Mouse (Mus musculus) myocyte (in vitro differentiated cells): ENCODE measurements around the gene Saysd1. TPM values are rescaled to one million over a fixed set of nuclear protein-coding genes. Genes with fewer than 3 reads are reported as not detected.

ENCODE experiments used
- H3K27me3 ChIP-seq: one replicate; pipeline ENCODE4 v1.6.1; 2011; ENCODE audit not compliant: control insufficient read depth, insufficient read depth, insufficient read length
- H3K36me3 ChIP-seq: one replicate; pipeline ENCODE4 v1.6.1; 2011; ENCODE audit not compliant: control insufficient read depth, insufficient read depth
- H3K4me2 ChIP-seq: one replicate; pipeline ENCODE4 v1.6.1; 2011; ENCODE audit warnings: low read depth, control low read depth
- H3K4me3 ChIP-seq: one replicate; pipeline ENCODE4 v1.5.1; 2011; ENCODE audit warnings: mild to moderate bottlenecking, control low read depth, moderate library complexity
- H3K79me2 ChIP-seq: one replicate; pipeline ENCODE4 v1.6.1; 2011; ENCODE audit not compliant: control insufficient read depth, insufficient read depth
- H3ac ChIP-seq: one replicate; pipeline ENCODE4 v1.6.1; 2011; ENCODE audit not compliant: control insufficient read depth, insufficient read length
- CEBPB ChIP-seq: IDR thresholded peaks from 2 replicates; pipeline ENCODE4 v1.6.1; 2011; ENCODE audit warnings: mild to moderate bottlenecking, moderate library complexity; ENCODE audit not compliant: poor library complexity, insufficient read depth, severe bottlenecking
- E2F4 ChIP-seq: IDR thresholded peaks from one replicate; pipeline ENCODE4 v1.6.1; 2011; ENCODE audit warnings: mild to moderate bottlenecking, control low read depth, moderate library complexity; ENCODE audit not compliant: insufficient read depth
- MAX ChIP-seq: IDR thresholded peaks from one replicate; pipeline ENCODE4 v1.6.1; 2011; ENCODE audit warnings: low read depth, mild to moderate bottlenecking, control low read depth
- MYOD1 ChIP-seq, 3 experiments: IDR thresholded peaks; one replicate each; pipeline ENCODE4 v1.6.1; 2011; ENCODE audit warnings: control low read depth in 2 of 3, low read depth in 2 of 3, mild to moderate bottlenecking in 2 of 3, moderate library complexity in 1 of 3; ENCODE audit not compliant: insufficient read length in 2 of 3, control insufficient read depth in 1 of 3
- MYOG ChIP-seq, 3 experiments: IDR thresholded peaks; one replicate each; pipeline ENCODE4 v1.6.1; 2011; ENCODE audit warnings: control low read depth in 2 of 3, low read depth in 2 of 3, mild to moderate bottlenecking in 2 of 3; ENCODE audit not compliant: insufficient read length in 2 of 3, control insufficient read depth in 1 of 3, insufficient read depth in 1 of 3
- POLR2A ChIP-seq: IDR thresholded peaks from one replicate; pipeline ENCODE4 v1.6.1; 2011; ENCODE audit warnings: low read depth, mild to moderate bottlenecking, control low read depth, moderate library complexity; ENCODE audit not compliant: insufficient read length
- POLR2AphosphoS2 ChIP-seq: IDR thresholded peaks from one replicate; pipeline ENCODE4 v1.6.1; 2011; ENCODE audit warnings: low read depth, control low read depth; ENCODE audit not compliant: insufficient read length
- REST ChIP-seq: IDR thresholded peaks from one replicate; pipeline ENCODE4 v1.6.1; 2011; ENCODE audit warnings: mild to moderate bottlenecking, control low read depth, moderate library complexity; ENCODE audit not compliant: insufficient read depth, insufficient read length
- SRF ChIP-seq: IDR thresholded peaks from one replicate; pipeline ENCODE4 v1.6.1; 2011; ENCODE audit warnings: low read depth; ENCODE audit not compliant: control insufficient read depth, insufficient read length
- TCF12 ChIP-seq: IDR thresholded peaks from one replicate; pipeline ENCODE4 v1.6.1; 2011; ENCODE audit warnings: mild to moderate bottlenecking, control low read depth; ENCODE audit not compliant: poor library complexity, insufficient read depth, severe bottlenecking
- TCF3 ChIP-seq: IDR thresholded peaks from one replicate; pipeline ENCODE4 v1.6.1; 2011; ENCODE audit warnings: low read depth, control low read depth; ENCODE audit not compliant: insufficient read length
- USF1 ChIP-seq: IDR thresholded peaks from one replicate; pipeline ENCODE4 v1.6.1; 2011; ENCODE audit warnings: low read depth, mild to moderate bottlenecking, control low read depth, moderate library complexity
- polyA plus RNA-seq: library from polyadenylated mRNA; unstranded; fragments of >200 nt; fragmentation: generic; extraction: Trizol; gene quantifications from one replicate; pipeline ENCODE4 v1.2.1, GENCODE M21; 2012; ENCODE audit warnings: missing spikeins

Gene Saysd1
- polyA plus RNA-seq, 1 experiment = 10.5 TPM

DNA sequence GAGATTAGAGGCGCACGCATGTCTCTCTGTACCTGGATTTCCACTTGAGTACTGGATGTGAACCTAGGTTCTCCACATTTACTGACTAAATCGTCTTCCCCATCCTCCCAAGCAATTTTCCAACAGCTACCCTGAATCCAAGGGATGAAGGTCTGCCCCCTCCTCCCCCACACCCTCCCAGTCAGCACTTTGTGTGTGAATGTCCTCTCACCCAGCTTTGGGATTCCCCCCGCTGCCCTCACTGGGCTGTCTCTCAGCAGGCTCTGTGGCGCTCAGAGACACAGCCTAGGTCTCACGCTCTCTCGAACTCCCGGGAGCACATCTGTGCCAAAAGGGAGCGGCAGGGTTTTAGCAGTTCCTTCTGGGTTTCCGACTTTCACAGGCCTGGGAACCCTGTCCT is 17.4 kb upstream of the Saysd1 start:
- H3K4me3 ChIP-seq = no peak overlapping the region
- H3K4me2 ChIP-seq = peak overlapping the region; percentile 28
- peaks cover 32% of the 10 kb centered on the region for H3K79me2 ChIP-seq
- H3K27me3 ChIP-seq = no peaks in the 10 kb centered on the region
- TF ChIP-seq E2F4 (no peak), TCF3 (no peak), SRF (no peak), MYOG (IDR thresholded peaks at IDR 0.05; ENCODE audit: control insufficient read depth in 1 of 3, insufficient read depth in 1 of 3, insufficient read length in 2 of 3, low read depth in 2 of 3) (no peak)
- H3K36me3 ChIP-seq = no peaks in the 10 kb centered on the region
- no peak overlapping the region for H3ac ChIP-seq

- Histone ChIP-seq H3K4me2 (peak overlapping the region; percentile 28), H3K27me3 (no peaks in the 10 kb centered on the region), H3ac (no peak overlapping the region), H3K36me3 (no peaks in the 10 kb centered on the region), H3K4me3 (no peak overlapping the region), H3K79me2 (peaks cover 28% of the 10 kb centered on the region)
- TF ChIP-seq E2F4 (no peak), MAX (no peak), MYOG (IDR thresholded peaks at IDR 0.05; ENCODE audit: control insufficient read depth in 1 of 3, insufficient read depth in 1 of 3, insufficient read length in 2 of 3, low read depth in 2 of 3) (no peak), USF1 (peak; percentile 87)
Measured at GRCm38 (mm10) chr14:20154937-20155336, 16.6 kb upstream of the Saysd1 start.

GRCm38 (mm10) chr14:20154245-20154644 is 15.9 kb upstream of the Saysd1 start:
- no peaks in the 10 kb centered on the region for H3K36me3 ChIP-seq
- H3K4me2 ChIP-seq = no peak overlapping the region
- H3K4me3 ChIP-seq = no peak overlapping the region
- peaks cover 28% of the 10 kb centered on the region for H3K79me2 ChIP-seq
- no peak overlapping the region for H3ac ChIP-seq
- H3K27me3 ChIP-seq = no peaks in the 10 kb centered on the region
- TF ChIP-seq TCF12 (no peak), CEBPB (no peak), USF1 (no peak), MYOG (IDR thresholded peaks at IDR 0.05; ENCODE audit: control insufficient read depth in 1 of 3, insufficient read depth in 1 of 3, insufficient read length in 2 of 3, low read depth in 2 of 3) (no peak), SRF (no peak), TCF3 (no peak), POLR2A (no peak), MAX (no peak), E2F4 (no peak), REST (no peak), POLR2AphosphoS2 (no peak), MYOD1 (IDR thresholded peaks at IDR 0.05; ENCODE audit: control insufficient read depth in 1 of 3, insufficient read length in 2 of 3, low read depth in 2 of 3) (no peak)

GRCm38 (mm10) chr14:20149127-20150080 is 11.1 kb upstream of the Saysd1 start:
- Histone ChIP-seq H3K4me2 (no peak overlapping the region), H3ac (no peak overlapping the region), H3K4me3 (no peak overlapping the region), H3K27me3 (no peaks in the 10 kb centered on the region), H3K79me2 (peaks cover 25% of the 10 kb centered on the region), H3K36me3 (peaks cover 9% of the 10 kb centered on the region)
- TF ChIP-seq POLR2A (no peak), USF1 (no peak), SRF (no peak), REST (no peak)

DNA sequence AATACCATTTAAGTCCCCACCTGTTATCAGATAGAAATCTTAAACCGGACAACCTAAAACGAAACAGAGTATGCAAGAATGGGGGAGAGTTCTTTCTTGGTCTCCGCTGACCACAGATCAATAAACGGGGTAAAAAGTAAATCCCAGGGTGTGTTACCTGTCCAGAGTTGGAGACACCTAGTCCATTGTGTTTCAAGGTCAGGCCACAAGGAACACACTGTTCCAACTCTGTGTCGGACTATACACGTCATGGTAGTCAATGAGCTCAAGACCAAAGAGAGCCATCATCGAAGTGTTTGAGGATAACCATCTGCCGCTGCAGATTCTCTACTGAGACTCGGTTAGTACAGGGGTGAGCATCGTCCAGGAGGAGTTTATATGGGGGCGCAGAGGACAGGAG is 10.2 kb upstream of the Saysd1 start:
- no peaks in the 10 kb centered on the region for H3K27me3 ChIP-seq
- no peak overlapping the region for H3K4me3 ChIP-seq
- H3K36me3 ChIP-seq = peaks cover 9% of the 10 kb centered on the region
- TF ChIP-seq TCF3 (no peak), POLR2AphosphoS2 (no peak), USF1 (no peak), MYOG (IDR thresholded peaks at IDR 0.05; ENCODE audit: control insufficient read depth in 1 of 3, insufficient read depth in 1 of 3, insufficient read length in 2 of 3, low read depth in 2 of 3) (no peak), POLR2A (no peak), CEBPB (no peak), TCF12 (no peak), E2F4 (no peak), REST (no peak), MAX (no peak)
- H3K4me2 ChIP-seq = no peak overlapping the region
- peaks cover 16% of the 10 kb centered on the region for H3K79me2 ChIP-seq
- H3ac ChIP-seq = no peak overlapping the region
